Mouse (Mus musculus): Measurements from ENCODE around the gene Syngr4. TPM values are rescaled to one million over a fixed set of nuclear protein-coding genes. Genes with fewer than 3 reads are reported as not detected.

The Syngr4 gene
- polyA plus RNA-seq, 1 experiment = 2.0 TPM

- Histone ChIP-seq H3K9me3 (replicated peaks; ENCODE audit: control insufficient read depth, insufficient read depth, low read length, poor library complexity, severe bottlenecking) (no peaks in the 10 kb centered on the region), H3K27me3 (ENCODE audit: control insufficient read depth, insufficient read depth, low read length, poor library complexity, severe bottlenecking) (no peaks in the 10 kb centered on the region), H3K4me1 (ENCODE audit: control insufficient read depth, insufficient read depth, low read length) (peaks cover 2% of the 10 kb centered on the region), H3K9ac (ENCODE audit: low read depth, poor library complexity, severe bottlenecking) (no peak overlapping the region), H3K36me3 (ENCODE audit: control insufficient read depth, insufficient read depth, low read length, poor library complexity, severe bottlenecking) (no peaks in the 10 kb centered on the region), H3K27ac (ENCODE audit: insufficient read depth, low read length) (no peak overlapping the region), H3K4me3 (ENCODE audit: low read depth, low read length) (no peak overlapping the region)
- TF ChIP-seq CTCF (IDR thresholded peaks at IDR 0.05; ENCODE audit: low read depth, low read length) = no peak
- no peak for TF ChIP-seq EP300 (IDR thresholded peaks at IDR 0.05; ENCODE audit: insufficient read depth, low read depth, low read length)
- TF ChIP-seq POLR2A (IDR thresholded peaks at IDR 0.05; ENCODE audit: insufficient read depth, low read length) = no peak
Measured at GRCm38 (mm10) chr7:45917926-45918325, 21.4 kb upstream of the Syngr4 start.

DNA sequence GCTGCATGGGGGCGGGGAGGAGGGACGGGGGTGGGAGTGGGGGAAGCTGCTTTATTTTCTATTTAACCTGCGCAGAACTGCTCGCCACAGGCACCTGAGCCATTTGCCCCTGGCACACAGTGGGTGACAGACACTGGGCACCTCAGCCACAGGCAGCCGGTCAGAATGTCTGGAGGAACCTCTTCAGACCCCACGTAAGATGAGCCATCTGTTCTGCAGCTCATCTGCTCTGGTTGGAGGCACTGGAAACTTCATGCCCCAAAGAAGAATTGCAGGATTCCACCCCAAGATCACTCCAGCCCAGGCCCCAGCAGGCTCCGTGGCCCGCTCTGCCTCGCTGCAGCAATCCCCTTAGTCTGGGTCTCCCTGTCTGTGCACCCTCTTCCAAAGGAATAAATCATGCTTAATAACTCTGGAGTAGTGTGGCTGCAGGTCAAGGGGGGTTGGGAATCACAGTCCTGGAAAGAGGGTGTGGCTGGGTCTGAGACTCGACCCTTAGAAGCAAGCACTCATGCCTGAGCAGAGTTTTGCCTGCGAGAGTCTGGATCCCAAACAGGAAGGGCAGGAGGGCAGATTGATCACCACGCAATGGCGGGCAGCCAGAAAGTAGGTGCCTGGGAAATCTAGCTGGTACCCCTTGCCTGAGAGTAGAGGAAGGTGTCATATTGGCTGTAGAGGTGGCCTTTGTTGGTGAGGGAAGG lies 20.6 kb upstream of the Syngr4 start:
- peak overlapping the region; percentile 18; the same call in 1 of the 2 replicates for H3K4me3 ChIP-seq (ENCODE audit: low read depth, low read length)
- peak overlapping the region; percentile 19; the same call in 1 of the 2 replicates for H3K9ac ChIP-seq (ENCODE audit: low read depth, poor library complexity, severe bottlenecking)
- H3K9me3 ChIP-seq (replicated peaks; ENCODE audit: control insufficient read depth, insufficient read depth, low read length, poor library complexity, severe bottlenecking) = no peaks in the 10 kb centered on the region
- no peaks in the 10 kb centered on the region for H3K36me3 ChIP-seq (ENCODE audit: control insufficient read depth, insufficient read depth, low read length, poor library complexity, severe bottlenecking)
- no peak overlapping the region; the same call in 1 of the 2 replicates for H3K27ac ChIP-seq (ENCODE audit: insufficient read depth, low read length)
- H3K4me1 ChIP-seq (ENCODE audit: control insufficient read depth, insufficient read depth, low read length) = peaks cover 1% of the 10 kb centered on the region
- TF ChIP-seq EP300 (IDR thresholded peaks at IDR 0.05; ENCODE audit: insufficient read depth, low read depth, low read length) = no peak
- no peak for TF ChIP-seq POLR2A (IDR thresholded peaks at IDR 0.05; ENCODE audit: insufficient read depth, low read length)
- TF ChIP-seq CTCF (IDR thresholded peaks at IDR 0.05; ENCODE audit: low read depth, low read length) = no peak
- no peaks in the 10 kb centered on the region for H3K27me3 ChIP-seq (ENCODE audit: control insufficient read depth, insufficient read depth, low read length, poor library complexity, severe bottlenecking)

GRCm38 (mm10) chr7:45916056-45917003 lies 19.8 kb upstream of the Syngr4 start:
- TF ChIP-seq CTCF (IDR thresholded peaks at IDR 0.05; ENCODE audit: low read depth, low read length) (no peak), EP300 (IDR thresholded peaks at IDR 0.05; ENCODE audit: insufficient read depth, low read depth, low read length) (no peak), POLR2A (IDR thresholded peaks at IDR 0.05; ENCODE audit: insufficient read depth, low read length) (no peak)
- Histone ChIP-seq H3K36me3 (ENCODE audit: control insufficient read depth, insufficient read depth, low read length, poor library complexity, severe bottlenecking) (no peaks in the 10 kb centered on the region), H3K27ac (ENCODE audit: insufficient read depth, low read length) (no peak overlapping the region), H3K27me3 (ENCODE audit: control insufficient read depth, insufficient read depth, low read length, poor library complexity, severe bottlenecking) (no peaks in the 10 kb centered on the region), H3K4me3 (ENCODE audit: low read depth, low read length) (peak overlapping the region; percentile 27), H3K4me1 (ENCODE audit: control insufficient read depth, insufficient read depth, low read length) (no peaks in the 10 kb centered on the region), H3K9me3 (replicated peaks; ENCODE audit: control insufficient read depth, insufficient read depth, low read length, poor library complexity, severe bottlenecking) (no peaks in the 10 kb centered on the region), H3K9ac (ENCODE audit: low read depth, poor library complexity, severe bottlenecking) (no peak overlapping the region)

DNA sequence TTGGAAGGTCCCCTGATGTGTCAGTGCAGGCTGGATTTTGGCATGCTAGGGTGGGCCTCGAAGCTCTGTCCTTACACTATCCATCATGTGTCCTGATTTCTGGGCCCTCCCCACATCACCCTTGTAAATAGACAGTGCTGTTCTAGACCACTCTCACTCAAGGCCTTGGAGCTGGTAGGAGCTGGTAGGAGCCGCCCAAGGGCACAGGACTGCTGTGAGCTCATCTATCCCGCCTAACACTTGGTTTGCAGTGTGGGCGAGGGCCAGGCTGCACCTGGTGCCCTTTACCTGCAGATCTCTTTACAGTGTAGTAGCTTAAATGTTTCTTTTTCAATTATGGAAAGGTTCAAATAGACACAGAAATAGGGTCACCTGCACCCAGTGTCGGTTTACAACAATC lies 18.5 kb upstream of the Syngr4 start:
- H3K9ac ChIP-seq (ENCODE audit: low read depth, poor library complexity, severe bottlenecking) = no peak overlapping the region
- H3K27ac ChIP-seq (ENCODE audit: insufficient read depth, low read length) = no peak overlapping the region

DNA sequence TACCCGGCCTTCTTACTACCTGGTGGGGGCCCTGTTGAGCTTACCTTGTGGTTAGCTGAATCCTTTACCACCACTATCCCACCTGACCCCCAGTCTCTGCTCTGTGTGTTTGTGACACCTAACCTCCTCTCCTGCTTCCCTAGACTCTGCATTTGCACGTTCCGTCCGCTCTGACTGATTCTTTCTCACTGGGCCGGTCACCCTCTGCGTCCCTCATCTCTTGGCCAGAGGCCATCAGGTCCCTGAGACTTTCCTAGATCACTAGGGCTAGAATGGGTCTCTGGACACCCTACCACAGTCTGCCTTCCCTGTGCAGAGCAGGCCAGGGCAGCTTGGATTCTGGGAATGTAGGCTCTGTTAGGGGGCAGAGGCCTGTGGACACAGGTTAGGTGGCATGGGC lies 17.6 kb upstream of the Syngr4 start:
- Histone ChIP-seq H3K9ac (ENCODE audit: low read depth, poor library complexity, severe bottlenecking) (no peak overlapping the region), H3K36me3 (ENCODE audit: control insufficient read depth, insufficient read depth, low read length, poor library complexity, severe bottlenecking) (no peaks in the 10 kb centered on the region), H3K27ac (ENCODE audit: insufficient read depth, low read length) (no peak overlapping the region), H3K9me3 (replicated peaks; ENCODE audit: control insufficient read depth, insufficient read depth, low read length, poor library complexity, severe bottlenecking) (no peaks in the 10 kb centered on the region), H3K4me1 (ENCODE audit: control insufficient read depth, insufficient read depth, low read length) (no peaks in the 10 kb centered on the region), H3K27me3 (ENCODE audit: control insufficient read depth, insufficient read depth, low read length, poor library complexity, severe bottlenecking) (no peaks in the 10 kb centered on the region), H3K4me3 (ENCODE audit: low read depth, low read length) (no peak overlapping the region)
- TF ChIP-seq POLR2A (IDR thresholded peaks at IDR 0.05; ENCODE audit: insufficient read depth, low read length) (no peak), EP300 (IDR thresholded peaks at IDR 0.05; ENCODE audit: insufficient read depth, low read depth, low read length) (no peak), CTCF (IDR thresholded peaks at IDR 0.05; ENCODE audit: low read depth, low read length) (no peak)

More for the DNA sequence above, 18.5 kb upstream of the Syngr4 start:
- no peaks in the 10 kb centered on the region for H3K9me3 ChIP-seq (replicated peaks; ENCODE audit: control insufficient read depth, insufficient read depth, low read length, poor library complexity, severe bottlenecking)
- H3K4me1 ChIP-seq (ENCODE audit: control insufficient read depth, insufficient read depth, low read length) = no peaks in the 10 kb centered on the region
- no peaks in the 10 kb centered on the region for H3K36me3 ChIP-seq (ENCODE audit: control insufficient read depth, insufficient read depth, low read length, poor library complexity, severe bottlenecking)
- no peak for TF ChIP-seq EP300 (IDR thresholded peaks at IDR 0.05; ENCODE audit: insufficient read depth, low read depth, low read length)
- TF ChIP-seq CTCF (IDR thresholded peaks at IDR 0.05; ENCODE audit: low read depth, low read length) = no peak
- no peak for TF ChIP-seq POLR2A (IDR thresholded peaks at IDR 0.05; ENCODE audit: insufficient read depth, low read length)
- no peak overlapping the region for H3K4me3 ChIP-seq (ENCODE audit: low read depth, low read length)
- no peaks in the 10 kb centered on the region for H3K27me3 ChIP-seq (ENCODE audit: control insufficient read depth, insufficient read depth, low read length, poor library complexity, severe bottlenecking)

Data from ES-Bruce4 (cell line).